Mouse (Mus musculus): ENCODE measurements around the gene Sox5. TPM values are rescaled to one million over a fixed set of nuclear protein-coding genes. Genes with fewer than 3 reads are reported as not detected.

Sox5 gene
- polyA plus RNA-seq, 1 experiment from 2014 or later: 27.0 TPM

GRCm38 (mm10) chr6:144777356-144778035, 4.3 kb downstream of the Sox5 start:
- no peak overlapping the region for H3K9ac ChIP-seq
- WGBS: 94% methylated on average over 7 of the region's 7 CpGs
- H3K36me3 ChIP-seq (replicated peaks; ENCODE audit: control insufficient read depth, insufficient read depth): no peaks in the 10 kb centered on the region
- H3K27me3 ChIP-seq (ENCODE audit: control insufficient read depth, insufficient read depth, low read length): no peaks in the 10 kb centered on the region
- no peak overlapping the region for H3K4me3 ChIP-seq (replicated peaks; ENCODE audit: low read length)
- no peak for ATAC-seq (ENCODE audit: low FRiP score)
- no peak overlapping the region for H3K27ac ChIP-seq
- H3K9me3 ChIP-seq (ENCODE audit: control insufficient read depth, low read length): no peaks in the 10 kb centered on the region
- no peak for DNase-seq (ENCODE audit: low spot score)
- no peak overlapping the region for H3K4me2 ChIP-seq (replicated peaks)
- H3K4me1 ChIP-seq (replicated peaks; ENCODE audit: control insufficient read depth, insufficient read depth, low read length): 0 out of 2 replicates have a peak, but pooled peaks cover under 1% of the 10 kb centered on the region

GRCm38 (mm10) chr6:144773736-144774135, 8.0 kb downstream of the Sox5 start:
- no peak overlapping the region for H3K4me2 ChIP-seq (replicated peaks)
- H3K4me1 ChIP-seq (replicated peaks; ENCODE audit: control insufficient read depth, insufficient read depth, low read length): peaks cover 7% of the 10 kb centered on the region; the same call in 1 of the 2 replicates
- no peak overlapping the region for H3K27ac ChIP-seq
- no peak for DNase-seq (ENCODE audit: low spot score)
- H3K9me3 ChIP-seq (ENCODE audit: control insufficient read depth, low read length): no peaks in the 10 kb centered on the region
- no peak for ATAC-seq (ENCODE audit: low FRiP score)
- H3K4me3 ChIP-seq (replicated peaks; ENCODE audit: low read length): no peak overlapping the region
- no peaks in the 10 kb centered on the region for H3K27me3 ChIP-seq (ENCODE audit: control insufficient read depth, insufficient read depth, low read length)
- no peak overlapping the region for H3K9ac ChIP-seq
- no peaks in the 10 kb centered on the region for H3K36me3 ChIP-seq (replicated peaks; ENCODE audit: control insufficient read depth, insufficient read depth)
- WGBS: 80% methylated on average over 6 of the region's 6 CpGs

- Histone ChIP-seq H3K4me3 (replicated peaks; ENCODE audit: low read length) (no peak overlapping the region), H3K9me3 (ENCODE audit: control insufficient read depth, low read length) (no peaks in the 10 kb centered on the region), H3K4me1 (replicated peaks; ENCODE audit: control insufficient read depth, insufficient read depth, low read length) (peaks cover 7% of the 10 kb centered on the region; the same call in 1 of the 2 replicates), H3K4me2 (replicated peaks) (no peak overlapping the region), H3K9ac (no peak overlapping the region), H3K27me3 (ENCODE audit: control insufficient read depth, insufficient read depth, low read length) (no peaks in the 10 kb centered on the region), H3K27ac (no peak overlapping the region), H3K36me3 (replicated peaks; ENCODE audit: control insufficient read depth, insufficient read depth) (no peaks in the 10 kb centered on the region)
- no peak for DNase-seq (ENCODE audit: low spot score)
- WGBS: 83% methylated on average over 2 of the region's 2 CpGs
- ATAC-seq (ENCODE audit: low FRiP score): no peak
Measured at GRCm38 (mm10) chr6:144772985-144773384, 8.8 kb downstream of the Sox5 start.

- Histone ChIP-seq H3K4me1 (replicated peaks; ENCODE audit: control insufficient read depth, insufficient read depth, low read length) (peaks cover 7% of the 10 kb centered on the region; the same call in 1 of the 2 replicates), H3K4me2 (replicated peaks) (no peak overlapping the region), H3K9ac (no peak overlapping the region), H3K9me3 (ENCODE audit: control insufficient read depth, low read length) (no peaks in the 10 kb centered on the region), H3K27ac (no peak overlapping the region), H3K4me3 (replicated peaks; ENCODE audit: low read length) (no peak overlapping the region), H3K36me3 (replicated peaks; ENCODE audit: control insufficient read depth, insufficient read depth) (no peaks in the 10 kb centered on the region), H3K27me3 (ENCODE audit: control insufficient read depth, insufficient read depth, low read length) (no peaks in the 10 kb centered on the region)
- 62% methylated on average over 15 of the region's 15 CpGs for WGBS
- DNase-seq (ENCODE audit: low spot score) (no peak), ATAC-seq (ENCODE audit: low FRiP score) (no peak)
Measured at GRCm38 (mm10) chr6:144772175-144772918, 9.4 kb downstream of the Sox5 start.

- Histone ChIP-seq H3K4me3 (replicated peaks; ENCODE audit: low read length) (no peak overlapping the region), H3K4me2 (replicated peaks) (no peak overlapping the region), H3K27ac (no peak overlapping the region), H3K4me1 (replicated peaks; ENCODE audit: control insufficient read depth, insufficient read depth, low read length) (peaks cover 7% of the 10 kb centered on the region; the same call in 1 of the 2 replicates), H3K27me3 (ENCODE audit: control insufficient read depth, insufficient read depth, low read length) (no peaks in the 10 kb centered on the region), H3K9me3 (ENCODE audit: control insufficient read depth, low read length) (no peaks in the 10 kb centered on the region), H3K9ac (no peak overlapping the region), H3K36me3 (replicated peaks; ENCODE audit: control insufficient read depth, insufficient read depth) (no peaks in the 10 kb centered on the region)
- WGBS: 45% methylated on average over 2 of the region's 2 CpGs
- no peak for ATAC-seq (ENCODE audit: low FRiP score)
- DNase-seq (ENCODE audit: low spot score): no peak
Measured at GRCm38 (mm10) chr6:144769060-144769459, 12.7 kb downstream of the Sox5 start.

- ATAC-seq (ENCODE audit: low FRiP score) (no peak), DNase-seq (ENCODE audit: low spot score) (no peak)
- Histone ChIP-seq H3K9ac (no peak overlapping the region), H3K27me3 (ENCODE audit: control insufficient read depth, insufficient read depth, low read length) (no peaks in the 10 kb centered on the region), H3K36me3 (replicated peaks; ENCODE audit: control insufficient read depth, insufficient read depth) (no peaks in the 10 kb centered on the region), H3K4me3 (replicated peaks; ENCODE audit: low read length) (no peak overlapping the region), H3K4me1 (replicated peaks; ENCODE audit: control insufficient read depth, insufficient read depth, low read length) (no peaks in the 10 kb centered on the region), H3K27ac (no peak overlapping the region), H3K9me3 (ENCODE audit: control insufficient read depth, low read length) (no peaks in the 10 kb centered on the region), H3K4me2 (replicated peaks) (no peak overlapping the region)
- WGBS: 78% methylated on average over 12 of the region's 12 CpGs
Measured at GRCm38 (mm10) chr6:144761902-144762301, 19.9 kb downstream of the Sox5 start.

- H3K9ac ChIP-seq: no peak overlapping the region
- H3K27me3 ChIP-seq (ENCODE audit: control insufficient read depth, insufficient read depth, low read length): no peaks in the 10 kb centered on the region
- ATAC-seq (ENCODE audit: low FRiP score) (no peak), DNase-seq (ENCODE audit: low spot score) (no peak)
- no peak overlapping the region for H3K27ac ChIP-seq
- H3K9me3 ChIP-seq (ENCODE audit: control insufficient read depth, low read length): no peaks in the 10 kb centered on the region
- H3K36me3 ChIP-seq (replicated peaks; ENCODE audit: control insufficient read depth, insufficient read depth): no peaks in the 10 kb centered on the region
- WGBS: 43% methylated on average over 8 of the region's 8 CpGs
- H3K4me2 ChIP-seq (replicated peaks): no peak overlapping the region
- H3K4me3 ChIP-seq (replicated peaks; ENCODE audit: low read length): no peak overlapping the region
- no peaks in the 10 kb centered on the region for H3K4me1 ChIP-seq (replicated peaks; ENCODE audit: control insufficient read depth, insufficient read depth, low read length)
Measured at GRCm38 (mm10) chr6:144759193-144759592, 22.6 kb downstream of the Sox5 start.

- no peak for ATAC-seq (ENCODE audit: low FRiP score)
- no peaks in the 10 kb centered on the region for H3K27me3 ChIP-seq (ENCODE audit: control insufficient read depth, insufficient read depth, low read length)
- WGBS: 32% methylated on average over 14 of the region's 14 CpGs
- H3K27ac ChIP-seq: no peak overlapping the region
- no peak overlapping the region for H3K9ac ChIP-seq
- no peak for DNase-seq (ENCODE audit: low spot score)
- no peak overlapping the region for H3K4me2 ChIP-seq (replicated peaks)
- no peaks in the 10 kb centered on the region for H3K36me3 ChIP-seq (replicated peaks; ENCODE audit: control insufficient read depth, insufficient read depth)
- no peak overlapping the region for H3K4me3 ChIP-seq (replicated peaks; ENCODE audit: low read length)
- H3K9me3 ChIP-seq (ENCODE audit: control insufficient read depth, low read length): no peaks in the 10 kb centered on the region
- H3K4me1 ChIP-seq (replicated peaks; ENCODE audit: control insufficient read depth, insufficient read depth, low read length): no peaks in the 10 kb centered on the region
Measured at GRCm38 (mm10) chr6:144757414-144757813, 24.4 kb downstream of the Sox5 start.

- no peak overlapping the region for H3K4me2 ChIP-seq (replicated peaks)
- H3K27ac ChIP-seq: no peak overlapping the region
- DNase-seq (ENCODE audit: low spot score) (no peak), ATAC-seq (ENCODE audit: low FRiP score) (no peak)
- no peak overlapping the region for H3K9ac ChIP-seq
- no peak overlapping the region for H3K4me3 ChIP-seq (replicated peaks; ENCODE audit: low read length)
- H3K36me3 ChIP-seq (replicated peaks; ENCODE audit: control insufficient read depth, insufficient read depth): no peaks in the 10 kb centered on the region
- 94% methylated on average over 14 of the region's 14 CpGs for WGBS
- H3K4me1 ChIP-seq (replicated peaks; ENCODE audit: control insufficient read depth, insufficient read depth, low read length): no peaks in the 10 kb centered on the region
- no peaks in the 10 kb centered on the region for H3K9me3 ChIP-seq (ENCODE audit: control insufficient read depth, low read length)
- H3K27me3 ChIP-seq (ENCODE audit: control insufficient read depth, insufficient read depth, low read length): no peaks in the 10 kb centered on the region
Measured at GRCm38 (mm10) chr6:144756444-144756843, 25.3 kb downstream of the Sox5 start.
